Mouse (Mus musculus): ENCODE results near the gene Rhbdd2.

The Rhbdd2 gene

DNA sequence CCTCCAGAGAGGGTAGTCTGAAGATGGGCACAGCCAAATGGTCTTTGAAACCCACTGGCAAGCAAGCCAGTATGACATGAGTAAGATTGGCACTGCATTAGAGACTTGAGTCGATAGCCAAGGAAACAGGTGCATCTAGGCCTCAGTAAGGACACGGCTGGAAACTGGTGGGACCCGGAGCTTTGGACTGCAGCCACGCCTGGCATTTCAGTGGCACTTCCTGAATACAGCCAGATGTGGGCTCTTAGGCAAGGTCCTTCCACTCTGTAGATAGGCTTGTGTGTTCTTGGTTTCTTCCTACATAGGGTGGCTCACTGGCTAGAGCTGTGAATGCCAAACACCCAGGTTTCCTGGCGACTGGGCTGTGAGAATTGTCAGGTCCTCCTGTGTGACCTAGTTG is 12.9 kb downstream of the Rhbdd2 start:
- no peak for DNase-seq (ENCODE audit: low spot score)

GRCm38 (mm10) chr5:135646038-135646437 is 13.6 kb downstream of the Rhbdd2 start:
- DNase-seq (ENCODE audit: low spot score): no peak

GRCm38 (mm10) chr5:135648461-135649308 is 16.3 kb downstream of the Rhbdd2 start:
- DNase-seq (ENCODE audit: low spot score): no peak

GRCm38 (mm10) chr5:135649309-135649633 is 16.9 kb downstream of the Rhbdd2 start:
- no peak for DNase-seq (ENCODE audit: low spot score)

DNA sequence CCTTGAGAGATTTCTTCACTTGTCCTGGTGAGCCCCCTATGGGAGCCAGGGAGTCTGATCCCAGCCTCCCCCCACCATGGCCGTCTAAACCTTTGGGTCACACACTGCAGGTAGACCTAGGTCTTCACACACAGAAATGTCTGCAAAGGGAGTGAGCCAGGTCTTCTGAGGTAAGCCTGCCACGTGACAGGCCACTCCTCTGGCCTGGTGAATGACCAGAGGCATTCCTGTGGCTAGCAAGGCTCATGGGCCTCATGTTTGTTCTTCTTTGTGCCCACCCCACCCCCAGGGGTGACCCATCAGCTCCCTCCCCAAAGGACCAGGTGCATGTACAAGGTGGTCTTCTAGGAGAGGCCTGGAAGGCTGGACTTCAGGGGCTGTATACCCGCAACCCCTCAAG is 19.1 kb downstream of the Rhbdd2 start:
- DNase-seq (ENCODE audit: low spot score): no peak

DNA sequence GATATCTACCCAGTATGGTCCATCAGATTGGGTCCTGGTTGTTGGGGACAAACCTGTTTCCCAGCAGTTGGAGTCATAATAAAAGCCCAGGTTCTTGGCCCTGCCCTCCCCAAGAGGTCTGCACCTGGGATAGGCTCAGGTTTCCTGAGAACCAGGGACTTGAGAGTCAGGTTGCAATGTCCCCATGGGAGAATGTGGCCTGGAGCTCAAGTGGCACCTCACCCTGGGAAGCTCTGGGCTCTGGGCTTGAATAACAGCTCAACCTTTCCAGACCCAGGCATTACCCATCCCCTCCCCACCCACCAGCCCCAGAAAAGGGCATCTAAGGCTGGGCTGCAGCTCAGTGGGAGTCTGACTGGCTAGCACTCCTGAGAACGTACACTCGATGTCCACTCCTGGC is 20.8 kb downstream of the Rhbdd2 start:
- DNase-seq (ENCODE audit: low spot score): no peak

GRCm38 (mm10) chr5:135656046-135656445 is 23.6 kb downstream of the Rhbdd2 start:
- DNase-seq (ENCODE audit: low spot score): no peak

- DNase-seq (ENCODE audit: low spot score): no peak
Measured at GRCm38 (mm10) chr5:135657128-135657527, 24.7 kb downstream of the Rhbdd2 start.

DNA sequence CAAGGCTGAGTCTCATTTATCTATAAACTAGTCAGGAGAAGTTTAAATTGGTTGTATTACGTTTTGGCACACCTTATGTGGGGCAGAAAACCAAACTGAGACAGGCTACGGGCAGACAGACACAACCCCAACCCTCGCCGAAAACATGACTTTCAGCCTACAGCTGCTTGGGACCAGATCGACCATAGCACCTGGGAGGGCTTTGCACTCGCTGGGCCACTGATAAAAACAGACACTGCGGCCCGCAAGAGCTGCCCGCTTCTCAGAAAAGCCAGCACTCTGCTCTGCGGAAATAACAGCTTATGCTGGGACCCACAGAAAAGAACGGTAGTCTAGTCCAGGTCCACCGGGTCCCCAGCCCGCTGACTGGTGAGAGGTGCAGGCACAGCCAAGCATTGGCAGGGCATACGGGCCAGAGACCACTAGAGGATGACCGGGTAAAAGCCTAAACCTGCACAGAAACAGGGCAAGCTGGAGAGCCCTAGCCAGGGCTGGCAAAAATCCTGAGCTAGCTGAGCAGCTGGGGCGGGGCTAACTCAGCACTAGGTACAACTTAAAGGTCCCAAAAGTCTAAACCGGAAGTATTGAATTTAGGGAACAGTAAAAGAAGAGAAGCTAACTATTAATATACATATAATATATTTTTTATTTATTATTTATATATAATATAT is 25.4 kb downstream of the Rhbdd2 start:
- no peak for DNase-seq (ENCODE audit: low spot score)

DNA sequence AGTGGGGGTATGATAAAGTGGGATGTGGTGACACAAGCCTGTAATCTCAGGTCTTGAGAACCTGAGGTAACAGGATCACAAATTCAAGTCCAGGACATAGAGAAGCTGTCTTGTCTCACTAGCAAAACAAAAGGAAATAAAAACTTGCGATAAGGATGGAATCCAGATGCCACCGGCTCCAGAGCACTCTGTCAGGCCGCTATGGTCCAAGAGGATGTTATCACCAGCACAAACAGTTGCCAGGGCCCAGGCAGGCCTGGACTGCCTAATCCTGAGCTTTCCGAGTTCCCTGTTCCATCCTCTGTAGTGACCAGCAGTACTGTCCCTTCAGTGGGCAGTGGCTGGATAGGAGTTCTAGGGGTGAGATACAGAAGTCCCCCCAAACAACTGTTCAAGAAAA is 27.5 kb downstream of the Rhbdd2 start:
- DNase-seq (ENCODE audit: low spot score): no peak

DNA sequence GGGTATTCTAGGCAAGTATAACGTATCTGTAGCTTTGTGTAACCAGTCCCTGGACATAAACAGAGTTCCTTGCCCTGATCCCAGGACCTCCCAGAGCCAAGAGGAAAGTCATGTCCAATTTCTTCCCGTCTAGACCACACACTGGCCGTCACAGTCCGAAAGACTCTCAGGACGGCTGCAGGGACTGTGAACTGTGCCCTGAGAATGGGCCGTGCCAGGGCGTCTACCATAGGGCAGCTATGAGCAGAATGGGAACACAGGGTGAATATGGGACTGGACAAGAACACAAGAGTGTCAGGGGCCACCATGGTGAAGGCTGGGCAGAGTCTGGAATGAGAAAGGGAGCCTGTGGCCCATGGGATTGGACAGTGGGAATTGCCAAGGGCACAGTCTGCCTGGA is 28.1 kb downstream of the Rhbdd2 start:
- no peak for DNase-seq (ENCODE audit: low spot score)

DNA sequence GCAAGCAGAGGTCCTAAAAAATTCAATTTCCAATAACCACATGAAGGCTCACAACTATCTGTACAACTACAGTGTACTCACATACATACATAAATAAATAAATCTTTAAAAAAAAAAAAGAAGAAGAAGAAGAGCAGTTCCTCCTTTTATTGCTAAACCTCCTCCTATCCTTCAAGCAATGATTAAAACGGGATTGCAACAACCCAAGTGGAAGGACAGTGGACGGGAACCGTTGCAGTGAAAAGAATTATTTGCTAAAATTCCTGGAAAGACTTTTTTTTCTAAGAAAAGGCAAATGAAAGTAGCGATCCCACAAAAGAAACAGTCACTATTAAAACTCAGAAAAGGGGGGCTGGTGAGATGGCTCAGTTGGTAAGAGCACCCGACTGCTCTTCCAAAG is 34.5 kb downstream of the Rhbdd2 start:
- no peak for DNase-seq (ENCODE audit: low spot score)

DNA sequence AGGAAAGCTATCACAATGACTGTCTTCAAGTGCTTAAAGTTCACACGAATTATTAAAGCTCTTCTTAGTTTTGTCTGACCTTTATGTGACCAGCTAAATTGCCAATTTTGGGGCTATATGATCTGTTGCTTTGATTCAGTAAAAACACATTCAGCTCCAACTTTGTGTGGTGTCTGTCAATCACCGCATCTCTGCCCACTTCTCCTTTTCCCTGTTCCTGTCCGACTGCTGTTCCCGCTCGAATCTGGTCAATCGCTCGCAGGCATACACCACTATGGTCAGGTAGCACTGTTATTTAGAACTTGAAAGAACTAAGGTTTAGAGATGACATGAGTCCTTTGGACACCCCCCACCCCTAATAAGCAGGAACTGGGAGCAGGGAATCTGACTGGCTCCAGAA is 35.7 kb downstream of the Rhbdd2 start:
- DNase-seq (ENCODE audit: low spot score): no peak

DNA sequence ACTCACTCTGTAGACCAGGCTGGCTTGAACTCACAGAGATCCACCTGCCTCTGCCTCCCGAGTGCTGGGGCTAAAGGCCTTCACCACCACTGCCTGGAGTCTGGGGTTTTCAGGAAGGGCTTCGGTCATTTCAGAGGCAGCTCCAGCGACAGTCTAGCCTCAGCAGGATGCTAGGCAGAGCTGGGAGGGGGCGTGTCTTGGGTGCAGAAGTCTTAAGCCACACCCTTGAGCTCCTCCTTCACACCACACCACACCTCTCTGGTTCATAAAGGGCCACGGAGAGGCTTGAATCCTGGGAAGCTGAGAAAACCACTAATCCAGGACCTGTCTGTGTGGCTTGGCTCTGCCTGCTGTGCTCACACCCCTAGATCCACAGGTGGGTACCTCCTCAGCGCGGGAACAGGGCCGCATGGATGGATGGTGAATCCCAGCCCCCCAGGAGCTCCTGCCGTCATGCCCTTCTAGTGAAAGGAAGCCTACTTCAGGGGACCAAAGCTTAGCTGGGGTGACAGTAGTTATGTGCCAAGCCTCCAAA is 37.4 kb downstream of the Rhbdd2 start, which contains the start of gene Por:
Por (plus strand) TSS at position 293 of the 535 bp plus-strand sequence.
- DNase-seq (ENCODE audit: low spot score): no peak

GRCm38 (mm10) chr5:135670881-135671280 is 38.5 kb downstream of the Rhbdd2 start:
- no peak for DNase-seq (ENCODE audit: low spot score)

GRCm38 (mm10) chr5:135672509-135672908 is 40.1 kb downstream of the Rhbdd2 start:
- DNase-seq (ENCODE audit: low spot score): no peak

- DNase-seq (ENCODE audit: low spot score): no peak
Measured at GRCm38 (mm10) chr5:135672980-135673379, 40.6 kb downstream of the Rhbdd2 start.

DNA sequence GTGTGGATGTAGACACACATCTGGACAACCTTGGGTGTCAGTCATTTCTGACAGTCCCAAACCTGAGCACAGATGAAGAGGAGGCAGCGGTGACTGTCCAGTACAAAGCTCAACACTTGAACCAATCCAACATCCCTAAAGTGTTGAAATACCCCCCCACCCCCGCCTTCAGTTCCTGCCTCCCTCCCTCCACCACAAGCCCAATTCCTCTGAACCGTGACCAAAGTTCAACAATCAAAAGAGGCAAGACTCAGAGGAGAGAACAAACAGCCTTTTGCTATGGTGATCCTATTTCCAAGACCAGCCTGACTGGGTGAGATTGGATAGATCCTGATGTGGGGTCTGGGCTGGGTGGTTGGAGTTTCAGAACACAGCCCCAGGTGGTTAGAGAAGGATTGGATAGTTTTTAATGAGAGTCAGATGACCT is 41.9 kb downstream of the Rhbdd2 start:
- peak; percentile 86 for DNase-seq (ENCODE audit: low spot score)

GRCm38 (mm10) chr5:135674821-135675220 is 42.4 kb downstream of the Rhbdd2 start:
- DNase-seq (ENCODE audit: low spot score): peak; percentile 87

GRCm38 (mm10) chr5:135676696-135677095 is 44.3 kb downstream of the Rhbdd2 start:
- DNase-seq (ENCODE audit: low spot score): no peak

GRCm38 (mm10) chr5:135677251-135677650 is 44.8 kb downstream of the Rhbdd2 start:
- DNase-seq (ENCODE audit: low spot score): no peak

DNA sequence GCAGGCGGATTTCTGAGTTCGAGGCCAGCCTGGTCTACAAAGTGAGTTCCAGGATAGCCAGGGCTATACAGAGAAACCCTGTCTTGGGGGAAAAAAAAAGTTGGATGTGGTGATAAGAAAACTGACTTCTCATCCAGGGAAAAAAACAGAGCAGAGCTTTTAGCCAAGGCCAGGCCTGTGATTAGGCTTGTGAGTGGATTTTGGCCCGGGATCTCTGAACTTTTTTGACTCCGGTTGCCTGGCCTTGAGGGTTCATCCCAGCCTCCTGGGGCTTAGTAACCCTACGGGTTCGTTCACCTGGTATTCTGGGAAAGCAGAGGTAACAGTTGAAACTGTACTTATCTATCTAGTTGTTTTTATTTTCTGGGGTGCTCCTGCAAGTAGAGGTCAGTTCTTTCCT is 46.1 kb downstream of the Rhbdd2 start:
- DNase-seq (ENCODE audit: low spot score): no peak

DNA sequence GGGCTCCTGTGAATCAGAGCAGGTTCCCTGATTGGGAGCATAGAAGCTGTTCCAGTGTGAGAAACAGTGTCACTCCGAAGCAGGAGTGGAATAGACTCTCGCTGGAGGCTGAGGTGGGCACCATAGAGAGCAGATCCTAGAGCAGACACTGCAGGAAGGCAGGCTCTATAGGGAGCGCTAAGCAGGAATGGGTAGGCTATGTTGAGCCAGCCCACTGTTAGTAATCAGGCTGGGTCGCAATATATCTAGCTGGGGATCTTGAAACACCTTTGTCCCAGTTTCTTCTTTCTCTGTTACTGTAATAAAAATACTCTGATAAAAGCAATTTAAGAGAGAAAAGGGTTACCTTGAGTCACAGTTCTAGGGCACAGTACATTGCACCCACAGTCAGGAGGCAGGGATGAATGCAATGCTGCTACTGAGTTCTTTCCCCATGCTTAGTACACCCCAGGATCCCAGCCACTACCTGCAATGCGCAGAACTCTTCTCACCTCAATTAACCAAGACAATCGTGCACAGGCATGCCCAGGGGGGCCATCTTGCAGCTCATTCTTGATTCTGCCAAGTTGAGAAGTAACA is 48.6 kb downstream of the Rhbdd2 start:
- no peak for DNase-seq (ENCODE audit: low spot score)
